Mouse (Mus musculus) embryo, embryonic 10 days (tissue): Measurements from ENCODE around the gene Klhl22.

Experiments used
- DNase-seq: peaks from one replicate; pipeline ENCODE4 v3.0.0-alpha.2; 2015; ENCODE audit warnings: low spot score

The Klhl22 gene

DNA sequence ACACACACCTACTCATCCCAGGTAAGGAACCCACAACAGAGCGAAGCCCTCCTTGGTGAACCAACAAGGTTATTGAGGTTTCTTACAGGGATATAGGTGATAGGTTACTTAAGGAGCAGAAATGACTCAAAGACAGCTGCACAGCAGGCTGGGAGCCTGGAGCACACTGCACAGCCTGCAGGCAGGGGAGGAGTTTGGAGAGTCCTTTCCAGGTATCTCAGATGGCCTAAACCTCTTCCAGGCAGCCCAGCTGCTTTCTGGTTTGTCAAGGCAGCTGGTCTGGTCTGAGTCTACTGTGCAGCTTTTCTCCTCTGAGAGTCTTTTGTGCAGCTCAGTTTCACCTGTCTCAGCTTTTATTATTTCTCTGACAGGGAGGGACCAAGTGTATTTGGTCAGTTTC is 1.7 kb upstream of the Klhl22 start:
- DNase-seq, result no peak

DNA sequence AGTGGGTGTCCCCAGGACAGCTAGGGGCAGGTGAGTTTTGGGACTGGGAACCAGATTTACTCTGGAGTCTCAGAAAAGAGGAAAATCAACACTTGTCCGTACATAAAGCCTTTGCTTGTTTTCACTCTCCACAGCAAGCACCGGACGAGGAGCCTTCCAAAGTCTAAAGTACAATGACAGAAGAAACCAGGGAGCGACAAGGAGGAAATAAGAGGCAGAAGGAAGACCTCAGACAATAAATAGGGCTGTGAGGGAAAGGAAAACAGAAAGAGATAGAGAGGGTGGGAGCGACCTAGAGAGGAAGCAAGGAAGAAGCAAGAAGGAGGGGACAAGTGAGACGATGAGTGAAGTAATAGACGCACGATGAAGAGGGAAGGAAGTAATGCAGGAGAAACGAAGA is 516 bp upstream of the Klhl22 start:
- no peak for DNase-seq

DNA sequence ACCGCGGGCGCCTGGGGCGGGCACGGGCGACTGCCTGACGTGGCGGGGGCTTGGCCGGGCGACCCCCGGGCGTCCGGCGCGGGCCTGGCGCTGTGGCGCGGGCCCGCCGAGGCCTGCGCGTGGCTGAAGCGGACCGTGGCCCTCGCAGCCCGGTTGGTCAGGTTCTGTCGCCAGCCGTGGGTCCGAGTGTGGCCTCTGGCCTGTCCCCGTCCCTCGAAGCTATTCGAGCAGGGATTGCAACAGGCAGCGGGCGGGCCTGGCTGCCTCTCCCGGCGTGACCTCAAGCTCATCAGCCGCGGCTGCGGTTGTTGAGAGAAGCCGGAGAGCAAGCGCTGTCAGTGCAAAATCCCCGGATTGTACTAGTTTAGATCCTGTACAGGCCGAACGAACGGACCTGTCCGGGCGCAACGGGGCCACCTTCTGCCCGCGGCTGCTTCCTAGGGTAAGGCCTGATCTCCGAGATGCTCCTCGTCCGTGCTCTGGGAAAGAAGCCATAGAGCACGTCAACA is 449 bp downstream of the Klhl22 start:
- DNase-seq, result peak; percentile 63

DNA sequence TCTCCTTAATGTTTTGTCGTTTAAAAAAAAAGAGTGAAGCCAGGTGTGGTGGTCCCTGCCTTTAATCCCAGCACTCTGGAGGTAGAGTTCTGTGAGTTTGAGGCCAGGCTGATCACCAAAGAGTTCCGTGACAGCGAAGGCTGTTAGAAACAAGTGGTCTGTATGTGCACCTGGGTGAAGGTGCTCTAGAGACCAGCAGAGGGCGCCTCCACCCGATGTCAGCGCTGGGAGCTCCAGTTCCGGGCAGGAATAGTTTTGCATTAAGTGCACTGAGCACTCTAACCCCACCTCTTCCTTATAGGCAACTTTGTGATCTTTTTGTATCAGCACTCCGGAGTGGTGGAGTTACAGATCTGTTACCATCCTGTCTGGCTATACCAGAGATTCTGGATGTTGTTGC is 1.2 kb downstream of the Klhl22 start:
- peak; percentile 75 for DNase-seq

DNA sequence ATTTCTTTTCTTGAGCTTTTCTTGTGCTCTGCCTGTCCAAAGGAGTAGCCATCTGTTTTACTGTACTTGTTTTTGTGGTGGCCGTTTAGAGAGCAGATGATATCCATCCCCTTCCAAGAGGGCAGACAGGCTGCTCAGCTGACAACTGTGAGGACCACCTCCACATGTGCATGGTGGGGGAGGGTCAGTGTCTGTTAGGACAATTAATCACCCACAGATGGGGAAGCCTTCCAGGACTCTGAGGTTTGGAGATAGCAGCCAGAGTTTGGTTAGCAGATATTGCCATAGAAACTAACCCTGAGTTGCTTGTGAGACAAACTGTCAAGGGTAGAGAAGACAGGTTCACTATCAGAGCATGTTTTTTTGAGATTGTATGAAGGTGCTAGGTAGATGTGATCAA is 1.7 kb downstream of the Klhl22 start:
- peak; percentile 57 for DNase-seq

GRCm38 (mm10) chr16:17764108-17764511 is 4.7 kb downstream of the Klhl22 start:
- no peak for DNase-seq

GRCm38 (mm10) chr16:17768834-17769233 is 9.4 kb downstream of the Klhl22 start:
- no peak for DNase-seq

- DNase-seq, result no peak
These were observed 11.9 kb downstream of the Klhl22 start for GRCm38 (mm10) chr16:17771117-17771865.

DNA sequence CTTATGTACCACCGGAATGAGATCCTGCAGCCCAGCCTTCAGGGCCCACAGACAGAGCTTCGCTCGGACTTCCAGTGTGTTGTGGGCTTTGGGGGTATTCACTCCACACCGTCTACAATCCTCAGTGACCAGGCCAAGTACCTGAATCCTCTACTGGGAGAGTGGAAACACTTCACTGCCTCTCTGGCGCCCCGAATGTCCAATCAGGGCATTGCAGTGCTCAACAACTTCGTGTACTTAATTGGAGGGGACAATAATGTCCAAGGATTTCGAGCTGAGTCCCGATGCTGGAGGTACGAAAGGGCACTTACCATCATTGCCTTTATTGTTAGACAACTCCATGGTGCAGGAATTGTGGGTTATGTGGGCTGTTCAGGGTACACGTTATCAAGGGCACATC is 17.4 kb downstream of the Klhl22 start:
- DNase-seq, result peak; percentile 40

GRCm38 (mm10) chr16:17778223-17778622 is 18.8 kb downstream of the Klhl22 start:
- DNase-seq, result no peak

GRCm38 (mm10) chr16:17779692-17780091 is 20.3 kb downstream of the Klhl22 start:
- DNase-seq, result no peak

DNA sequence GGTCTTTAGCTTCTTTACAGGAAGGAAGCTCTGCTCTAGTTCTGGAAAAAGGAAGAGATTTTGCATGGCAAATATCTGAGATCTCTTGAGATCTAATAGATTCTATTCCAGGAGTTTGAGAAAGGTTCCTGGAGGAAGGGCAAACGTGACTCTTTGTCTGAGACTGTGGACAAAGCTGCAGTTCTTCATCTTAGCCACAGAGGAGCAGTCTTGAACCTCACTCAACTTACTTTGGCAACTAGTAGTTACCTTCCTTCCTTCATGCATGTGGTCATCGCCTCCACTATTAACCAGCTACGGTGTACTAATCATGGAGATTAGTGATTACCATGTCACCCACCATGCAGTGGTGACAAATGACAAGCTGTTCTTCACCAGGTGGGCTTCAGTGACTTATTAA is 25.9 kb downstream of the Klhl22 start:
- no peak for DNase-seq

DNA sequence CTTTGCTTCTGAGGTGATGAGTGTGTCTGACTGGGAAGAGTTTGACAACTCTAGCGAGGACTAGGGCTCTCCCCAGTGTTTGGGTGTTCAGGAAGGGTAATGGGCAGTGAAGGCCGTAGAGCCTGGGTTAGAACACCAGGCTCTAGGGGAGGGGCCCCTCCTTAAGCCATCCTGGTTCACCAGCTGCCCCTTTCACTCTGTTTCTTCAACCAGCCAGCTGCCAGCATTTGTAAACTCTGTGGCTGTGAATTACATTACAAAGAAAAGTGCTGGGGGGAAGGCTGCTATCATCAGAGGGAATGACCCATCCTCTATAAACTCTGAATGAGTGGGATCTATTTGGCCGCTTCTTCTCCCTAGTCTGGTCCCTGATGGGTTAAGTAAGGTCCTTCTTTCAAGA is 33.3 kb downstream of the Klhl22 start:
- DNase-seq, result no peak

- DNase-seq, result no peak
These were observed 34.6 kb downstream of the Klhl22 start for GRCm38 (mm10) chr16:17794047-17794446.

- DNase-seq, result no peak
These were observed 36.2 kb downstream of the Klhl22 start for GRCm38 (mm10) chr16:17795643-17796042.

DNA sequence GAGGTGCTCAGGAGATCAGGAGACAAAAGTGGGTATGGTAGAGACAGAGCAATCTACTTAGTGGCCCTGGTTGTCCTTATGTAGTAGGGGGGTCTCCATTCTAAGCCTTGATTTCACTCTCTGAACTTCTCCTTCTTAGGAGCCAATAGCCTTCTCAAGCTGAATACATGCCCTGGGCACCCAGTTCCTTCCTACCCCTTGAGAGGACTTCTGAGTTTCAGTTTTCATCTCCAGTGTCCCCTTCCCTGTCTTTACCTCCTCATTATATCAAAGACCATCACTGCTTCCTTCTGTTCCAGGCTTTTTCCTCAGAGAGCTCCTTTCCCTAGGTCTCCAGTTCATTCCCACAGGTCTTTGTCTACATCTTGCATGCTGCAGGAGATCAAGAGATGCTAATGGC is 37.1 kb downstream of the Klhl22 start:
- DNase-seq, result no peak

- peak; percentile 48 for DNase-seq
These were observed 37.8 kb downstream of the Klhl22 start, which contains the start of gene Scarf2 for GRCm38 (mm10) chr16:17796971-17797811. TSS of gene Scarf2 (plus strand) at chr16:17797282.

- DNase-seq, result peak; percentile 43
These were observed 38.4 kb downstream of the Klhl22 start for GRCm38 (mm10) chr16:17797812-17798311.

- peak; percentile 72 for DNase-seq
These were observed 39.1 kb downstream of the Klhl22 start for GRCm38 (mm10) chr16:17798321-17799180.

DNA sequence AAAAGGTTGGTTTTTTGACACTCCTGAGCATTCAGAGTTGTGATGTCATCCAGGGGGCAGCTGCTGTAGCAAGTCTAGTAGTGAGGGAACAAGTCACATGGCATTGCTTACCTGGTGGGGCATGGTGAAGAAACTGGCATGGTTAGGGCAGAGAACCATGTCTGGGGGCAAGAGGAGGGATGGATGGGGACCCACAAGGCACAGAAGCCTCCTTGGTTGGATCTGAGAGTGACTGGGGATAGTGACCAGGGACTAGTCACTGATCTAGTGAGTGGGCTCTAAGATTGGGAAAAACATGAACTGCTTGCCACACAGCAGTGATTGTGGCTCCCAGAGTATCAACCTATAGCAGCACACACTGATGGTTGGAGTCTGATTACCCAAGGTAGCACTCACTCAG is 40.2 kb downstream of the Klhl22 start:
- DNase-seq, result no peak

DNA sequence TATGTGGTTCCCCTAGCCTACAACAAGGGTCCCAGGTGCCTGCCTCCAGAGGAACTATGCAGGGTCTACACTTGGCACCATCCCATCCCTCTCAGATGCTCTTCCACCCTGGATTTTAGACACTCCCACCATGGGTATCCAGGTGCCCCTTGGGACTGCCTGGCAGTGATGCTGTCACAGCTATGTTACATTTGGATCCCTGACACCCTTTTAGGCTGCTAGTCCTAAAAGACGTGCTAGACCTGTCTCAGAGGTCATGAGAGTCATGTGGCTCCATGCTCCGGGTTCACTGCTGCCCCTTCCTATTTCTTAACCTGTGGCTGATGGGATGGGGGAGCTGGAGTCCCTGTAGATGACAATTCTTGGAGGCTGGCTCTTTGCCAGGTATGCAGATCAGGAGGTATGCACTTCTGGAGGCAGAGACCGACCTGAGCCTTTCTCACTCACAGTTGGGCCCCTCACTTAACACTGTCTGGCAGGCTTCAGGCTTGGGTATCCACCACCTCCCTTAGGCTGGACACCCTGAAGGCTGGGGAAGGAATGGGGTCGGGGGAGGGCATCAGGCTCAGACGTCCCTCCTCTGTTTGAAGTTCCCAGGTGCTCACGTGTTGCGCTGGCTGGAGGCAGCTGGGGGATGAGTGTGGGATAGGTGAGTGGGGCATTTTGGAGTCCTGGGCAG is 42.5 kb downstream of the Klhl22 start:
- DNase-seq, result no peak
